Mouse (Mus musculus) ES-Bruce4 (cell line): ENCODE data around the gene Gcm2. TPM values are rescaled to one million over a fixed set of nuclear protein-coding genes. Genes with fewer than 3 reads are reported as not detected.

Source experiments
- H3K27ac ChIP-seq: 2 replicates; pipeline ENCODE4 v1.5.1; 2012; ENCODE audit warnings: low read length, inconsistent platforms; ENCODE audit not compliant: insufficient read depth
- H3K27me3 ChIP-seq: 2 replicates; pipeline ENCODE4 v1.6.1; 2012; ENCODE audit warnings: mild to moderate bottlenecking, low read length, inconsistent platforms; ENCODE audit not compliant: control insufficient read depth, poor library complexity, insufficient read depth, severe bottlenecking
- H3K36me3 ChIP-seq: 2 replicates; pipeline ENCODE4 v1.6.1; 2012; ENCODE audit warnings: inconsistent platforms, mild to moderate bottlenecking, low read length, moderate library complexity; ENCODE audit not compliant: control insufficient read depth, poor library complexity, insufficient read depth, severe bottlenecking
- H3K4me1 ChIP-seq: one replicate; pipeline ENCODE4 v1.8.1; 2011; ENCODE audit warnings: low read length; ENCODE audit not compliant: control insufficient read depth, insufficient read depth
- H3K4me3 ChIP-seq: 2 replicates; pipeline ENCODE4 v1.5.1; 2011; ENCODE audit warnings: low read depth, mild to moderate bottlenecking, low read length
- H3K9ac ChIP-seq: 2 replicates; pipeline ENCODE4 v1.6.1; 2012; ENCODE audit warnings: low read depth, mild to moderate bottlenecking, inconsistent platforms; ENCODE audit not compliant: poor library complexity, severe bottlenecking
- H3K9me3 ChIP-seq: replicated peaks from 2 replicates; pipeline ENCODE4 v1.6.1; 2012; ENCODE audit warnings: mild to moderate bottlenecking, low read length, inconsistent platforms; ENCODE audit not compliant: control insufficient read depth, poor library complexity, insufficient read depth, severe bottlenecking
- CTCF ChIP-seq: IDR thresholded peaks from one replicate; pipeline ENCODE4 v1.8.1; 2011; ENCODE audit warnings: low read depth, low read length
- EP300 ChIP-seq: IDR thresholded peaks from 2 replicates; pipeline ENCODE4 v1.6.1; 2011; ENCODE audit warnings: low read depth, low read length; ENCODE audit not compliant: insufficient read depth
- POLR2A ChIP-seq: IDR thresholded peaks from one replicate; pipeline ENCODE4 v1.8.1; 2011; ENCODE audit warnings: low read length; ENCODE audit not compliant: insufficient read depth
- polyA plus RNA-seq: library from polyadenylated mRNA; stranded (reverse); fragments of >200 nt; gene quantifications from 2 replicates; pipeline ENCODE4 v1.2.4, GENCODE M21; 2011; ENCODE audit warnings: low read depth; ENCODE audit not compliant: missing spikeins, insufficient read depth, insufficient read length

Gcm2 gene
- polyA plus RNA-seq, 1 experiment = not detected

DNA sequence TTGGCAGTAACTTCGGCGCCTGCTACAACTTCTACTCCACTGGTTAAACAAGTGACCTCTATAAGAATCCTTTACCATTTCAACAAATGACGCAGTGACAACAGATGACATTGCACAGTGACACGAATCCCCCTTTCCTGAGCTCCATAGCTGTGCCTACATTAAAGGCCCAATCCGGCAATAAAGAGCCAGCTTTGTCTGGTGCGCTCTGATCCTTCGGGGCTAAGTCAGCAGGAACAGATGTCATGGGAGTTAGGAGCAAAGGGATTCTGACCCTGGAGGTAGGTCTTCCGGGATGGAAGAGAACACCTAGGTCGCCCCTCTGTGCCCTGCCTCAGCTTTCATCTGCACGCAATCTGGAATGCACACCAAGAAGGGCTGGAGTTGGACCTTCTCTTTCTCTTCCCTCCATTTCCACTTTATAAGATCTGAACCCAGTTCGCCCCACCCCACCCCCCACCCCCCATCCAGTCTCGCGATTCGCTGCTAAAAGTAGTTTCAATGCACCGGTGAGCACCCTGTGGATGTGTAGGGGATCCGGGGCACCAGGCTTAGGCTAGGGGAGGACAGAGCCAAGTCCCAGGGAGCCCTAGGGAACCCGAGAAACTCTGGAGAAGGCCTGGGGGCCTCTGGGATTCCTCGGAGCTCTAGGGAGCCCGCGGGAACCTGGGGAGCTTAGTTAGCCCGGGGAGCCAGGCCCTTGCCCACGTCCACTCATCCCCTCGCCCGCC is 32.0 kb downstream of the Gcm2 start:
- H3K27ac ChIP-seq = no peak overlapping the region
- H3K27me3 ChIP-seq = no peaks in the 10 kb centered on the region
- TF ChIP-seq EP300 (no peak), CTCF (no peak), POLR2A (no peak)
- H3K9ac ChIP-seq = peak overlapping the region; percentile 66
- H3K4me3 ChIP-seq = peak overlapping the region; percentile 63
- no peaks in the 10 kb centered on the region for H3K36me3 ChIP-seq
- no peaks in the 10 kb centered on the region for H3K9me3 ChIP-seq
- H3K4me1 ChIP-seq = no peaks in the 10 kb centered on the region

DNA sequence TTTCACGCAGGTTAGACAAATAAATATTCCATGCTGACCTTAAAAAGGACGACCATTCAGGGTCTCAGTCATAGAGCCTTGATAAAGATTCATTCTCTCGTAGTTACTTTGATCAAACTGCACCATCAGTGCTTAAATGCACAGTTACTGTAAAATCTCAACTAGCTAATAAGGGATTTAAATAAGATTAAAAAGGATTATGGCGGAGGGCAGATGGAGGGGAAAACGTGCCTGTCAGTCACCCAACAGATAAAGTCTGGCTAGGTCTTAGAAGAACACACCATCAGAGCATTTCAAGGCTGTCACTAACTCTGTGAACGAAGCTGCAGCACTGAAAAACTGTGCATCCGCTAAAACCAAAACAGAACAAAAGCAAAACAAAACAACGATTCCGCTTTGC is 32.9 kb downstream of the Gcm2 start:
- TF ChIP-seq POLR2A (no peak), EP300 (no peak), CTCF (no peak)
- Histone ChIP-seq H3K9ac (no peak overlapping the region), H3K9me3 (no peaks in the 10 kb centered on the region), H3K27ac (no peak overlapping the region), H3K36me3 (no peaks in the 10 kb centered on the region), H3K4me1 (no peaks in the 10 kb centered on the region), H3K4me3 (no peak overlapping the region), H3K27me3 (no peaks in the 10 kb centered on the region)

DNA sequence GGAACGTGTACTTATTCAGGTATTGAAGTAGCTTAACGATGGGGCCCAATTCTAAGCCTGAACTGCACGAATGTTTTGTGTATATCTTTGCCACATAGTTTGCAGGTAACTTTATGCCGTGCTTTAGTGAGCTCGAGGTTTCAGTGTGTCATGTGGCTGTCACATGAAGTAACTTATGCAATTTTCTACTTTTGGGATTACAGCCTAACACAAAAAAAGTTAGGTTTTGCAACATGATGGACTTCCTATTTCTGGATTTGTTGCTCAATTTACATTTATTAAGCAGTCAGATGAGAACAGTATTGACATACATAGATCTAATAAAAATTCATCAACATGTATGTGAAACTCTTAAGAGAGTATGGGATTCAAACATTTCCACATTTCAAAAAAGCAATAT is 37.0 kb downstream of the Gcm2 start:
- TF ChIP-seq POLR2A (no peak), CTCF (no peak), EP300 (no peak)
- Histone ChIP-seq H3K9me3 (no peaks in the 10 kb centered on the region), H3K4me1 (no peaks in the 10 kb centered on the region), H3K4me3 (no peak overlapping the region), H3K36me3 (no peaks in the 10 kb centered on the region), H3K27ac (no peak overlapping the region), H3K9ac (no peak overlapping the region), H3K27me3 (no peaks in the 10 kb centered on the region)

DNA sequence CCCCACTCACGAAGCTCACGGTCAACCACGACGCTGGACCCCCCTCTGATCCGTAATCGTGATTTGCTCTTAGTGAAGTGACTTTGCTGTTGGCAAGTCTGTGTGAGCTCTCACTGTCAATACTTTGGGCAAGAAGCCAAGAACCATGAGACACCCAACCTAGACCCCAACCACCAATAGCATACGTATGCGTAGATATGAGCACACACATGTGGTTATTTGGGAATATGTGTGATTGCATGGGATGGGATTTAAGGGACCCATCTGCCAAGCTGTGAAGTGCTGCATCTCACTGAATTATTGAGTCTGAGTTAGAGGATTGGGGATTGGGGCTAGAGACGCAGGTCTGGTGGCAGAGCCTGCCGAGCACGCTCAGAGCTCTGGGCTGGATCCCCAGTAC is 39.2 kb downstream of the Gcm2 start:
- H3K27me3 ChIP-seq = no peaks in the 10 kb centered on the region
- H3K9me3 ChIP-seq = no peaks in the 10 kb centered on the region
- TF ChIP-seq POLR2A = no peak
- TF ChIP-seq CTCF = no peak
- no peak for TF ChIP-seq EP300
- no peak overlapping the region for H3K27ac ChIP-seq
- no peak overlapping the region for H3K9ac ChIP-seq
- no peaks in the 10 kb centered on the region for H3K36me3 ChIP-seq
- no peaks in the 10 kb centered on the region for H3K4me1 ChIP-seq
- no peak overlapping the region for H3K4me3 ChIP-seq

DNA sequence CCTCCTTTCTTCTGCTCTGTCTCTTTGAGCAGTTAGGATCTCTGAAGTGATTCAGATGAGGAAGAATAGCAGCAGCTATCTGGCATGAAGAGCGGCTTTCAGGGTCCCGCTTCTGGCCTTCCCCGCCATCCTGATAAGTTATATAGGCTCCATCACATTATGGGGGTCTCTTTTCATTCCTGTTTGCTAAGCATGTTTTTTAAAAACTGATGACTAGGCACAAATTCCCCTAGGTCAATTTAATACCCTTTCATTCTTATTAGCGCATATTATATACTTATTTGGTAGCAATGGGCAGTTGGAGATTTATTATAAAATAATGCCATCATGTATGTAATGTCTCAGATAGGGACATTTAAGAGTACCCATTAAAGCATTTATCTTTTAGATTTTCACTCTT is 43.2 kb downstream of the Gcm2 start:
- H3K27me3 ChIP-seq = no peaks in the 10 kb centered on the region
- no peaks in the 10 kb centered on the region for H3K9me3 ChIP-seq
- no peaks in the 10 kb centered on the region for H3K36me3 ChIP-seq
- H3K4me3 ChIP-seq = no peak overlapping the region
- H3K4me1 ChIP-seq = no peaks in the 10 kb centered on the region
- H3K27ac ChIP-seq = no peak overlapping the region
- H3K9ac ChIP-seq = no peak overlapping the region
- no peak for TF ChIP-seq CTCF
- TF ChIP-seq POLR2A = no peak
- TF ChIP-seq EP300 = no peak

DNA sequence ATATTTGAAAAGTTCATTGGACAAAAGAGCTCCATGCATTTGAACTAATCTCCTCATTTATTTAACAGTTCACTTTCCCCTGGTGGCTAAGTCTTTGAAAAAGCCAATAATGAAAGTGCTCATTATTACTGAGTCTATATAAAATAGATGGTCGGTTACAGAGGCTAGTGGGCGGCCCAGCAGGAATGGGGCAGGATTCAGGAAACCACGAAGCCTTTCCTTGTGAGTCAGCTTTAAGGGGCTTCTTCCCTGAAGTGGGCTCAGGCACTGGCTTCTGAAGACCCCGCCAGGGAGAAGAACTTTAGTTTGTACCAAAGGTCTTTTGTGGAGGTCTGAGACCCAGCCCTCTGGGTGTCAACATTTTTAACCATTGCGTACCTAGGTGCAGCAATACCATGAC is 58.9 kb downstream of the Gcm2 start:
- no peaks in the 10 kb centered on the region for H3K9me3 ChIP-seq
- TF ChIP-seq CTCF = no peak
- TF ChIP-seq POLR2A = no peak
- H3K9ac ChIP-seq = no peak overlapping the region
- H3K4me3 ChIP-seq = no peak overlapping the region
- H3K36me3 ChIP-seq = no peaks in the 10 kb centered on the region
- H3K27ac ChIP-seq = no peak overlapping the region
- H3K4me1 ChIP-seq = no peaks in the 10 kb centered on the region
- no peaks in the 10 kb centered on the region for H3K27me3 ChIP-seq

Other genes starting within 250 kb of the Gcm2 start
- gene Pak1ip1, start 110.0 kb downstream of the Gcm2 start, polyA plus RNA-seq = 79.0 and 79.4 TPM in 2 replicates
- 111 and 112 TPM in 2 replicates for gene Tmem14c, start 94.7 kb downstream of the Gcm2 start, polyA plus RNA-seq
- gene Mak, start 31.3 kb downstream of the Gcm2 start, polyA plus RNA-seq = 2.4 and 3.5 TPM in 2 replicates
- gene Sycp2l, start 3.3 kb upstream of the Gcm2 start, polyA plus RNA-seq = 0.37 TPM in 1 of 2 replicates, not detected in the other
- 3.7 and 5.8 TPM in 2 replicates for gene Elovl2, start 109.4 kb upstream of the Gcm2 start, polyA plus RNA-seq
- gene Smim13, start 138.8 kb upstream of the Gcm2 start, polyA plus RNA-seq = 6.3 and 8.4 TPM in 2 replicates
- gene Gm17364, start 162.9 kb upstream of the Gcm2 start, polyA plus RNA-seq = not detected in 2 replicates